Mouse (Mus musculus): ENCODE measurements around the gene 4933406M09Rik. TPM values are rescaled to one million over a fixed set of nuclear protein-coding genes. Genes with fewer than 3 reads are reported as not detected.

The 4933406M09Rik gene
- polyA plus RNA-seq, 1 experiment from 2014 or later = not detected

- no peaks in the 10 kb centered on the region for H3K9me3 ChIP-seq
- peak overlapping the region; percentile 95 for H3K27ac ChIP-seq
- peak; percentile 5; the same call in 1 of the 2 replicates for ATAC-seq (ENCODE audit: insufficient number of reproducible peaks, insufficient read depth, low FRiP score, low TSS enrichment)
- H3K36me3 ChIP-seq = peaks cover 18% of the 10 kb centered on the region
- H3K4me2 ChIP-seq (replicated peaks) = peak overlapping the region; percentile 59
- peaks cover 30% of the 10 kb centered on the region for H3K4me1 ChIP-seq
- peak overlapping the region; percentile 94; the same call in 1 of the 2 replicates for H3K9ac ChIP-seq
- 10% methylated on average over 11 of the region's 11 CpGs for WGBS
- no peaks in the 10 kb centered on the region for H3K27me3 ChIP-seq
- H3K4me3 ChIP-seq = peak overlapping the region; percentile 94
Observed at GRCm38 (mm10) chr1:134414501-134415167, 28.9 kb downstream of the 4933406M09Rik start.

- Histone ChIP-seq H3K27me3 (no peaks in the 10 kb centered on the region), H3K4me2 (replicated peaks) (peak within 1 kb of the TSS; percentile 59), H3K36me3 (peaks cover 12% of the 10 kb centered on the region), H3K9ac (peak within 1 kb of the TSS; percentile 94), H3K27ac (peak within 1 kb of the TSS; percentile 95), H3K9me3 (no peaks in the 10 kb centered on the region), H3K4me1 (peaks cover 36% of the 10 kb centered on the region), H3K4me3 (peak within 1 kb of the TSS; percentile 94)
- ATAC-seq (ENCODE audit: insufficient number of reproducible peaks, insufficient read depth, low FRiP score, low TSS enrichment) = peak; percentile 99
- WGBS = under 1% methylated on average over 66 of the region's 77 CpGs
Observed at GRCm38 (mm10) chr1:134415168-134415831, 29.6 kb downstream of the 4933406M09Rik start, which contains the start of gene Adipor1. Gene Adipor1, plus strand, starts transcription at chr1:134415378.

GRCm38 (mm10) chr1:134418414-134418975 lies 32.8 kb downstream of the 4933406M09Rik start:
- peaks cover 8% of the 10 kb centered on the region for H3K36me3 ChIP-seq
- no peaks in the 10 kb centered on the region for H3K27me3 ChIP-seq
- no peak overlapping the region for H3K4me3 ChIP-seq
- no peak overlapping the region for H3K4me2 ChIP-seq (replicated peaks)
- 79% methylated on average over 2 of the region's 2 CpGs for WGBS
- H3K9me3 ChIP-seq = no peaks in the 10 kb centered on the region
- peaks cover 39% of the 10 kb centered on the region for H3K4me1 ChIP-seq
- H3K27ac ChIP-seq = no peak overlapping the region
- no peak for ATAC-seq (ENCODE audit: insufficient number of reproducible peaks, insufficient read depth, low FRiP score, low TSS enrichment)
- H3K9ac ChIP-seq = no peak overlapping the region

GRCm38 (mm10) chr1:134419176-134419575 lies 33.4 kb downstream of the 4933406M09Rik start:
- 71% methylated on average over 1 of the region's 1 CpGs for WGBS
- no peak for ATAC-seq (ENCODE audit: insufficient number of reproducible peaks, insufficient read depth, low FRiP score, low TSS enrichment)
- Histone ChIP-seq H3K27me3 (no peaks in the 10 kb centered on the region), H3K4me3 (no peak overlapping the region), H3K27ac (no peak overlapping the region), H3K4me2 (replicated peaks) (no peak overlapping the region), H3K9ac (no peak overlapping the region), H3K9me3 (no peaks in the 10 kb centered on the region), H3K4me1 (peaks cover 37% of the 10 kb centered on the region), H3K36me3 (peaks cover 14% of the 10 kb centered on the region)

GRCm38 (mm10) chr1:134419751-134420458 lies 34.2 kb downstream of the 4933406M09Rik start:
- H3K4me3 ChIP-seq = no peak overlapping the region
- no peak overlapping the region for H3K4me2 ChIP-seq (replicated peaks)
- H3K27me3 ChIP-seq = no peaks in the 10 kb centered on the region
- peaks cover 21% of the 10 kb centered on the region for H3K36me3 ChIP-seq
- 62% methylated on average over 5 of the region's 5 CpGs for WGBS
- no peak overlapping the region for H3K27ac ChIP-seq
- no peak overlapping the region for H3K9ac ChIP-seq
- H3K4me1 ChIP-seq = peaks cover 32% of the 10 kb centered on the region
- no peaks in the 10 kb centered on the region for H3K9me3 ChIP-seq
- ATAC-seq (ENCODE audit: insufficient number of reproducible peaks, insufficient read depth, low FRiP score, low TSS enrichment) = no peak

- ATAC-seq (ENCODE audit: insufficient number of reproducible peaks, insufficient read depth, low FRiP score, low TSS enrichment) = no peak
Observed at GRCm38 (mm10) chr1:134423911-134424310, 38.2 kb downstream of the 4933406M09Rik start.

GRCm38 (mm10) chr1:134426289-134426688 lies 40.5 kb downstream of the 4933406M09Rik start:
- Histone ChIP-seq H3K36me3 (peaks cover 77% of the 10 kb centered on the region), H3K4me2 (replicated peaks) (no peak overlapping the region), H3K4me1 (no peaks in the 10 kb centered on the region), H3K9ac (no peak overlapping the region), H3K9me3 (no peaks in the 10 kb centered on the region), H3K27me3 (no peaks in the 10 kb centered on the region), H3K4me3 (no peak overlapping the region), H3K27ac (no peak overlapping the region)
- 79% methylated on average over 5 of the region's 5 CpGs for WGBS
- ATAC-seq (ENCODE audit: insufficient number of reproducible peaks, insufficient read depth, low FRiP score, low TSS enrichment) = no peak

More at GRCm38 (mm10) chr1:134423911-134424310, 38.2 kb downstream of the 4933406M09Rik start:
- peaks cover 60% of the 10 kb centered on the region for H3K36me3 ChIP-seq
- peaks cover 16% of the 10 kb centered on the region; the same call in 1 of the 2 replicates for H3K4me1 ChIP-seq
- no peaks in the 10 kb centered on the region for H3K9me3 ChIP-seq
- no peak overlapping the region for H3K4me3 ChIP-seq
- no peak overlapping the region for H3K9ac ChIP-seq
- no peak overlapping the region for H3K4me2 ChIP-seq (replicated peaks)
- WGBS = 73% methylated on average over 10 of the region's 10 CpGs
- no peak overlapping the region for H3K27ac ChIP-seq
- no peaks in the 10 kb centered on the region for H3K27me3 ChIP-seq

- Histone ChIP-seq H3K27ac (no peak overlapping the region), H3K9ac (no peak overlapping the region), H3K36me3 (peaks cover 51% of the 10 kb centered on the region), H3K4me3 (no peak overlapping the region), H3K27me3 (no peaks in the 10 kb centered on the region), H3K9me3 (no peaks in the 10 kb centered on the region), H3K4me2 (replicated peaks) (no peak overlapping the region), H3K4me1 (no peaks in the 10 kb centered on the region)
- WGBS = 83% methylated on average over 10 of the region's 10 CpGs
- no peak for ATAC-seq (ENCODE audit: insufficient number of reproducible peaks, insufficient read depth, low FRiP score, low TSS enrichment)
Observed at GRCm38 (mm10) chr1:134433002-134433401, 47.3 kb downstream of the 4933406M09Rik start.

- Histone ChIP-seq H3K4me2 (replicated peaks) (no peak overlapping the region), H3K36me3 (peaks cover 47% of the 10 kb centered on the region), H3K9me3 (no peaks in the 10 kb centered on the region), H3K4me1 (no peaks in the 10 kb centered on the region), H3K9ac (no peak overlapping the region), H3K4me3 (no peak overlapping the region), H3K27ac (no peak overlapping the region), H3K27me3 (no peaks in the 10 kb centered on the region)
- WGBS = 93% methylated on average over 4 of the region's 4 CpGs
- no peak for ATAC-seq (ENCODE audit: insufficient number of reproducible peaks, insufficient read depth, low FRiP score, low TSS enrichment)
Observed at GRCm38 (mm10) chr1:134433473-134433872, 47.7 kb downstream of the 4933406M09Rik start.

GRCm38 (mm10) chr1:134435414-134435813 lies 49.7 kb downstream of the 4933406M09Rik start:
- Histone ChIP-seq H3K36me3 (peaks cover 31% of the 10 kb centered on the region), H3K4me2 (replicated peaks) (no peak overlapping the region), H3K27me3 (no peaks in the 10 kb centered on the region), H3K9me3 (no peaks in the 10 kb centered on the region), H3K27ac (no peak overlapping the region), H3K4me1 (no peaks in the 10 kb centered on the region), H3K4me3 (no peak overlapping the region), H3K9ac (no peak overlapping the region)
- ATAC-seq (ENCODE audit: insufficient number of reproducible peaks, insufficient read depth, low FRiP score, low TSS enrichment) = no peak
- whole genome bisulfite sequencing = 21% methylated on average over 4 of the region's 4 CpGs

GRCm38 (mm10) chr1:134440437-134440836 lies 54.7 kb downstream of the 4933406M09Rik start:
- 89% methylated on average over 6 of the region's 6 CpGs for WGBS
- no peak overlapping the region for H3K4me2 ChIP-seq (replicated peaks)
- H3K4me3 ChIP-seq = no peak overlapping the region
- H3K4me1 ChIP-seq = no peaks in the 10 kb centered on the region
- H3K9me3 ChIP-seq = no peaks in the 10 kb centered on the region
- no peak overlapping the region for H3K27ac ChIP-seq
- no peak overlapping the region for H3K9ac ChIP-seq
- no peaks in the 10 kb centered on the region for H3K36me3 ChIP-seq
- no peaks in the 10 kb centered on the region for H3K27me3 ChIP-seq
- ATAC-seq (ENCODE audit: insufficient number of reproducible peaks, insufficient read depth, low FRiP score, low TSS enrichment) = no peak

Data from embryonic facial prominence, embryonic 12.5 days (tissue).